Mouse (Mus musculus): ENCODE measurements around the gene Sergef. TPM values are rescaled to one million over a fixed set of nuclear protein-coding genes. Genes with fewer than 3 reads are reported as not detected.

The Sergef gene
- polyA plus RNA-seq, 1 experiment from 2014 or later = 13.2 TPM

DNA sequence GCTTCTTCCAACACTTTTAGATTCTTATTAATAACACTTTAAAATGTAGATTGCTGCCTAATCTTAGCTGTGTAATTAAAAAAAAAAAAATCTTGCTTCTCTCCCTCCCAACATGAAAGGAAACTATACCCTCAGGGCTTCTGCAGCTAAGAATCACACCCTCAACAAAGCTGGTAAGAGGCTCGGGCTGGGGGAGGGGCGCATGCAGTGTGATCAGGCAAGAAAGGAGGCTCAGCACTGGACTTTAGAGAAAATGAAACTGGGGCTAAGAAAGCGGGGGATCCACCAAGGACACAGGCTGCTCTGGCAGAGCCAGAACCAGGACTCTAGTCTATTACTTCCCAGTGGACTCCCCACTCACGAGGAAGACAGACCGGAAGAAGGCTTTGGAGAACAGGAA is 38.5 kb downstream of the Sergef start:
- H3K4me2 ChIP-seq (ENCODE audit: low read depth, severe bottlenecking) = no peak overlapping the region
- DNase-seq (ENCODE audit: low spot score) = no peak

DNA sequence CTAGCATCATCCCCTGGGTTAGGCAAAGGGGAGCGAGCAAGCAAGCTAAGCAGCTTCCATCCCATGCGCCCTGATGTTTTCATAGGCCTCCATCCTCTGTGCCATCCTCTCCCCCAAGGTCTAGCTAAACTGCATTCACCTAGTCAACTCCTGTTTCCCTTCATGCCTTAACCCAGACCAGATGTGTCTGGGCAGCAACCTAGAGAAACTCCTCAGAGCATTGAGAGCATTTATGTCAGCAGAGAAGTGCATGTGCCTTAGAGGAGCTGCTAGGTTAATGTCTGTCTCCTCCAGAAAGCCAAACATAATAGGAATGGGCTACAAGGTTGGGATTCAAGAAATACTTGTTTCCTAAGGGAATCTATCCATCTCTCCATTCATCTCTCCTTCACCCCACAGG is 42.6 kb downstream of the Sergef start:
- no peaks in the 10 kb centered on the region for H3K27me3 ChIP-seq (ENCODE audit: control insufficient read depth, insufficient read depth, low read length)
- H3K36me3 ChIP-seq (ENCODE audit: control insufficient read depth, insufficient read depth, low read length) = no peaks in the 10 kb centered on the region
- WGBS = 91% methylated on average over 2 of the region's 2 CpGs
- DNase-seq (ENCODE audit: low spot score) (no peak), ATAC-seq (ENCODE audit: insufficient number of reproducible peaks, low FRiP score, low TSS enrichment, low read depth) (no peak)
- H3K4me1 ChIP-seq (ENCODE audit: control insufficient read depth, insufficient read depth, low read length) = peaks cover 8% of the 10 kb centered on the region; the same call in 1 of the 2 replicates
- H3K4me3 ChIP-seq (ENCODE audit: low read depth, low read length) = no peak overlapping the region
- H3K27ac ChIP-seq (replicated peaks; ENCODE audit: low read depth, low read length) = no peak overlapping the region
- H3K9ac ChIP-seq (ENCODE audit: low read length) = no peak overlapping the region
- no peak overlapping the region for H3K4me2 ChIP-seq (ENCODE audit: low read depth, severe bottlenecking)
- H3K9me3 ChIP-seq (ENCODE audit: control insufficient read depth, low read length) = no peaks in the 10 kb centered on the region

More for the DNA sequence above, 38.5 kb downstream of the Sergef start:
- 44% methylated on average over 5 of the region's 5 CpGs for WGBS
- Histone ChIP-seq H3K4me3 (ENCODE audit: low read depth, low read length) (no peak overlapping the region), H3K9me3 (ENCODE audit: control insufficient read depth, low read length) (no peaks in the 10 kb centered on the region), H3K9ac (ENCODE audit: low read length) (no peak overlapping the region), H3K4me1 (ENCODE audit: control insufficient read depth, insufficient read depth, low read length) (peaks cover 8% of the 10 kb centered on the region; the same call in 1 of the 2 replicates), H3K36me3 (ENCODE audit: control insufficient read depth, insufficient read depth, low read length) (no peaks in the 10 kb centered on the region), H3K27ac (replicated peaks; ENCODE audit: low read depth, low read length) (no peak overlapping the region), H3K27me3 (ENCODE audit: control insufficient read depth, insufficient read depth, low read length) (no peaks in the 10 kb centered on the region)
- no peak for ATAC-seq (ENCODE audit: insufficient number of reproducible peaks, low FRiP score, low TSS enrichment, low read depth)

DNA sequence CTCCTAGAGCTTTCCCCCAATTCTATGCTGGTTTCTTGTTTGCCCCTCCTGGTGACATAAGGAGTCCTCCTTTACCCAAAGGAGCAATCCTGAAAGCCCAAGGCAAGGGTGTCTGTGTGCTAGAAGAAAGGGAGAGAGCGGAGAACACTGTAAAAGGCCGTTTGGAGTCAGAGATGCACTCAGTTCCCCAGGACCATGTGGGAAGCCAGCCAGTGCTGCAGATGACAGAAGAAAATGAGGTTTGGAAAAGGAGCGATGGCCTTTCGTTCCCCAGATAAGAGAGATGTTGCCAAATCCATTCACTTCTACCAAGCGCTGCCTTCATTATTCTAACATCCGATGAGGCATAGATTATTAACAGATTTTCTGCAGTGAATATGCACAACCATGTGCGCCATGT is 48.1 kb downstream of the Sergef start:
- Histone ChIP-seq H3K4me2 (ENCODE audit: low read depth, severe bottlenecking) (no peak overlapping the region), H3K27me3 (ENCODE audit: control insufficient read depth, insufficient read depth, low read length) (no peaks in the 10 kb centered on the region), H3K4me1 (ENCODE audit: control insufficient read depth, insufficient read depth, low read length) (no peaks in the 10 kb centered on the region), H3K27ac (replicated peaks; ENCODE audit: low read depth, low read length) (no peak overlapping the region), H3K9me3 (ENCODE audit: control insufficient read depth, low read length) (no peaks in the 10 kb centered on the region), H3K36me3 (ENCODE audit: control insufficient read depth, insufficient read depth, low read length) (no peaks in the 10 kb centered on the region), H3K9ac (ENCODE audit: low read length) (no peak overlapping the region), H3K4me3 (ENCODE audit: low read depth, low read length) (no peak overlapping the region)
- ATAC-seq (ENCODE audit: insufficient number of reproducible peaks, low FRiP score, low TSS enrichment, low read depth) (no peak), DNase-seq (ENCODE audit: low spot score) (no peak)
- WGBS = 91% methylated on average over 7 of the region's 7 CpGs

GRCm38 (mm10) chr7:46589181-46589580 is 50.4 kb downstream of the Sergef start:
- H3K27me3 ChIP-seq (ENCODE audit: control insufficient read depth, insufficient read depth, low read length) = no peaks in the 10 kb centered on the region
- no peak overlapping the region for H3K9ac ChIP-seq (ENCODE audit: low read length)
- no peaks in the 10 kb centered on the region for H3K9me3 ChIP-seq (ENCODE audit: control insufficient read depth, low read length)
- H3K4me3 ChIP-seq (ENCODE audit: low read depth, low read length) = no peak overlapping the region
- H3K27ac ChIP-seq (replicated peaks; ENCODE audit: low read depth, low read length) = no peak overlapping the region
- DNase-seq (ENCODE audit: low spot score) (no peak), ATAC-seq (ENCODE audit: insufficient number of reproducible peaks, low FRiP score, low TSS enrichment, low read depth) (no peak)
- H3K36me3 ChIP-seq (ENCODE audit: control insufficient read depth, insufficient read depth, low read length) = no peaks in the 10 kb centered on the region
- WGBS = 81% methylated on average over 12 of the region's 12 CpGs
- no peak overlapping the region for H3K4me2 ChIP-seq (ENCODE audit: low read depth, severe bottlenecking)
- H3K4me1 ChIP-seq (ENCODE audit: control insufficient read depth, insufficient read depth, low read length) = no peaks in the 10 kb centered on the region

- Histone ChIP-seq H3K9me3 (ENCODE audit: control insufficient read depth, low read length) (no peaks in the 10 kb centered on the region), H3K4me3 (ENCODE audit: low read depth, low read length) (no peak overlapping the region), H3K4me2 (ENCODE audit: low read depth, severe bottlenecking) (no peak overlapping the region), H3K27ac (replicated peaks; ENCODE audit: low read depth, low read length) (no peak overlapping the region), H3K36me3 (ENCODE audit: control insufficient read depth, insufficient read depth, low read length) (no peaks in the 10 kb centered on the region), H3K4me1 (ENCODE audit: control insufficient read depth, insufficient read depth, low read length) (no peaks in the 10 kb centered on the region), H3K27me3 (ENCODE audit: control insufficient read depth, insufficient read depth, low read length) (no peaks in the 10 kb centered on the region), H3K9ac (ENCODE audit: low read length) (no peak overlapping the region)
- ATAC-seq (ENCODE audit: insufficient number of reproducible peaks, low FRiP score, low TSS enrichment, low read depth) = no peak
- WGBS = 70% methylated on average over 7 of the region's 7 CpGs
- DNase-seq (ENCODE audit: low spot score) = no peak
Observed at GRCm38 (mm10) chr7:46588005-46588404, 51.6 kb downstream of the Sergef start.

- no peak for ATAC-seq (ENCODE audit: insufficient number of reproducible peaks, low FRiP score, low TSS enrichment, low read depth)
Observed at GRCm38 (mm10) chr7:46587466-46587865, 52.1 kb downstream of the Sergef start.

DNA sequence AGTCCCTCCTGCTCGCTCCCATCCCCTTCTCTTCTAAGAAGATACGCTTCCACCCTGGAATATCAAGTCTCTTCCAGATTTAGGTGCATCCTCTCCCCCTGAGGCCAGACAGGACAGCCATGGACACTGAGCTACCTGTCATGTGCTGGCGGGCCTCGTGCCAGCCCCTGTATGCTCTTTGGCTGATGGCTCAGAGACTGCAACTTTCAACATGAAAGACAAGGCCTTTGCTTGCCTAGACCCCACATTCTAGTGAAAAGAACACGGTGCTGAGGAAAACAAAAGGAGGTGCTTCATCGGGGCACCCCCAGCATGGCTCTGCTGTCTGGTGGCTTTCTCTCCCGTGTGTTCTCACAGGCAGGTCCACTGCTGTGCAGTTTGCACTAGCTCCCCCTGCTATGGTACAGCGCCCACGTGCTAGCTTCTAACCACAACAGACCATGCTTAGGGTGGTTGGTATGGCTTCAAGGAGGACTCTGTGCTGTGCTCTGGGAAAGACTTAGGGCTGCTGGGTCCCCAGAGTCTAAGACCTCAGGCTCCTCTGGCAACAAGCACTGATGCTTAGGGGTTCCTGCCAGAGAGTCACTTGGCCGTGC is 52.9 kb downstream of the Sergef start:
- no peak overlapping the region for H3K9ac ChIP-seq (ENCODE audit: low read length)
- DNase-seq (ENCODE audit: low spot score) (no peak), ATAC-seq (ENCODE audit: insufficient number of reproducible peaks, low FRiP score, low TSS enrichment, low read depth) (no peak)
- H3K36me3 ChIP-seq (ENCODE audit: control insufficient read depth, insufficient read depth, low read length) = no peaks in the 10 kb centered on the region
- 92% methylated on average over 10 of the region's 10 CpGs for WGBS
- no peaks in the 10 kb centered on the region for H3K27me3 ChIP-seq (ENCODE audit: control insufficient read depth, insufficient read depth, low read length)
- no peak overlapping the region for H3K4me3 ChIP-seq (ENCODE audit: low read depth, low read length)
- no peak overlapping the region for H3K4me2 ChIP-seq (ENCODE audit: low read depth, severe bottlenecking)
- H3K27ac ChIP-seq (replicated peaks; ENCODE audit: low read depth, low read length) = no peak overlapping the region
- no peaks in the 10 kb centered on the region for H3K9me3 ChIP-seq (ENCODE audit: control insufficient read depth, low read length)
- no peaks in the 10 kb centered on the region for H3K4me1 ChIP-seq (ENCODE audit: control insufficient read depth, insufficient read depth, low read length)

More at GRCm38 (mm10) chr7:46587466-46587865, 52.1 kb downstream of the Sergef start:
- no peak overlapping the region for H3K4me3 ChIP-seq (ENCODE audit: low read depth, low read length)
- WGBS = 76% methylated on average over 17 of the region's 17 CpGs
- H3K36me3 ChIP-seq (ENCODE audit: control insufficient read depth, insufficient read depth, low read length) = no peaks in the 10 kb centered on the region
- no peak overlapping the region for H3K4me2 ChIP-seq (ENCODE audit: low read depth, severe bottlenecking)
- H3K9me3 ChIP-seq (ENCODE audit: control insufficient read depth, low read length) = no peaks in the 10 kb centered on the region
- H3K9ac ChIP-seq (ENCODE audit: low read length) = no peak overlapping the region
- no peak overlapping the region for H3K27ac ChIP-seq (replicated peaks; ENCODE audit: low read depth, low read length)
- H3K27me3 ChIP-seq (ENCODE audit: control insufficient read depth, insufficient read depth, low read length) = no peaks in the 10 kb centered on the region
- no peak for DNase-seq (ENCODE audit: low spot score)
- H3K4me1 ChIP-seq (ENCODE audit: control insufficient read depth, insufficient read depth, low read length) = no peaks in the 10 kb centered on the region

DNA sequence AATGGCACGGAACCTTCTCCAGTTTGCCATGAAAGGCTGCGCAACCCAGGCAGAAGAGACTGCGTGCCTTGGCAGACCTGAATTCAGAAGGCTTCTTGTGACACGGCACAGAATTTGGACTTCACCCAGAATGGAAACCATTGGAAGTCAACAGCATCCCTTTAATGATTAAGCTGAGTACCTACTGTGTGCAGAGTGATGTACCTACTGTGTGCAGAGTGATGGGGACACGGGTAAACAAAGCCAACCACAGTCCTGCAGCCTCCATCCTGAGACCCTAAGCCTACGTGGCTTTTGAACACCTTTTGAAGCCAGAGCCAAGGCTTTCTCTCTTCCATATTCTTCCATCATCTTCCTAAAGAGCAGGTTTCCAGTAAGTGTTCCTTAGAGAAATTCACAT is 56.9 kb downstream of the Sergef start:
- 92% methylated on average over 6 of the region's 6 CpGs for WGBS
- Histone ChIP-seq H3K36me3 (ENCODE audit: control insufficient read depth, insufficient read depth, low read length) (no peaks in the 10 kb centered on the region), H3K9ac (ENCODE audit: low read length) (no peak overlapping the region), H3K27ac (replicated peaks; ENCODE audit: low read depth, low read length) (no peak overlapping the region), H3K27me3 (ENCODE audit: control insufficient read depth, insufficient read depth, low read length) (no peaks in the 10 kb centered on the region), H3K4me3 (ENCODE audit: low read depth, low read length) (no peak overlapping the region), H3K9me3 (ENCODE audit: control insufficient read depth, low read length) (no peaks in the 10 kb centered on the region), H3K4me2 (ENCODE audit: low read depth, severe bottlenecking) (no peak overlapping the region), H3K4me1 (ENCODE audit: control insufficient read depth, insufficient read depth, low read length) (no peaks in the 10 kb centered on the region)
- ATAC-seq (ENCODE audit: insufficient number of reproducible peaks, low FRiP score, low TSS enrichment, low read depth) (no peak), DNase-seq (ENCODE audit: low spot score) (no peak)

- Histone ChIP-seq H3K4me2 (ENCODE audit: low read depth, severe bottlenecking) (no peak overlapping the region), H3K27ac (replicated peaks; ENCODE audit: low read depth, low read length) (no peak overlapping the region), H3K9me3 (ENCODE audit: control insufficient read depth, low read length) (no peaks in the 10 kb centered on the region), H3K4me3 (ENCODE audit: low read depth, low read length) (no peak overlapping the region), H3K27me3 (ENCODE audit: control insufficient read depth, insufficient read depth, low read length) (no peaks in the 10 kb centered on the region), H3K4me1 (ENCODE audit: control insufficient read depth, insufficient read depth, low read length) (no peaks in the 10 kb centered on the region), H3K36me3 (ENCODE audit: control insufficient read depth, insufficient read depth, low read length) (no peaks in the 10 kb centered on the region), H3K9ac (ENCODE audit: low read length) (no peak overlapping the region)
- WGBS = 69% methylated on average over 8 of the region's 8 CpGs
- no peak for DNase-seq (ENCODE audit: low spot score)
- no peak for ATAC-seq (ENCODE audit: insufficient number of reproducible peaks, low FRiP score, low TSS enrichment, low read depth)
Observed at GRCm38 (mm10) chr7:46581358-46581930, 58.2 kb downstream of the Sergef start.

Data from limb, embryonic 11.5 days (tissue).